Mouse (Mus musculus): ENCODE data around the gene Hes7. TPM values are rescaled to one million over a fixed set of nuclear protein-coding genes. Genes with fewer than 3 reads are reported as not detected.
"Not testable (repeated sequence)": the region's sequence is repeated elsewhere in the genome, so short reads cannot be mapped to it uniquely, and the experiment has no call there.

Gene Hes7
- polyA plus RNA-seq, 1 experiment = 0.78 TPM

- DNase-seq (ENCODE audit: extremely low spot score in 1 of 2, low spot score in 1 of 2) = no peak
Measured at GRCm38 (mm10) chr11:69087597-69087996, 32.6 kb upstream of the Hes7 start.

GRCm38 (mm10) chr11:69088103-69088855 is 31.9 kb upstream of the Hes7 start, which contains the start of gene Vamp2:
Gene Vamp2 (plus strand): TSS chr11:69088490.
- DNase-seq (ENCODE audit: extremely low spot score in 1 of 2, low spot score in 1 of 2) = peak; percentile 78 to 95

GRCm38 (mm10) chr11:69088856-69089615 is 31.2 kb upstream of the Hes7 start:
- no peak for DNase-seq (ENCODE audit: extremely low spot score in 1 of 2, low spot score in 1 of 2)

GRCm38 (mm10) chr11:69089616-69090290 is 30.5 kb upstream of the Hes7 start:
- no peak for DNase-seq (ENCODE audit: extremely low spot score in 1 of 2, low spot score in 1 of 2)

GRCm38 (mm10) chr11:69090367-69090766 is 29.8 kb upstream of the Hes7 start:
- no peak for DNase-seq (ENCODE audit: extremely low spot score in 1 of 2, low spot score in 1 of 2)

GRCm38 (mm10) chr11:69091566-69092385 is 28.4 kb upstream of the Hes7 start:
- no peak for DNase-seq (ENCODE audit: extremely low spot score in 1 of 2, low spot score in 1 of 2)

- peak in 1 of 2 experiments; percentile 91 for DNase-seq (ENCODE audit: extremely low spot score in 1 of 2, low spot score in 1 of 2)
Measured at GRCm38 (mm10) chr11:69092386-69092751, 27.8 kb upstream of the Hes7 start.

GRCm38 (mm10) chr11:69092871-69093270 is 27.3 kb upstream of the Hes7 start:
- no peak for DNase-seq (ENCODE audit: extremely low spot score in 1 of 2, low spot score in 1 of 2)

- DNase-seq (ENCODE audit: extremely low spot score in 1 of 2, low spot score in 1 of 2) = not testable (repeated sequence)
Measured at GRCm38 (mm10) chr11:69093856-69094255, 26.3 kb upstream of the Hes7 start.

- peak; percentile 100 for DNase-seq (ENCODE audit: extremely low spot score in 1 of 2, low spot score in 1 of 2)
Measured at GRCm38 (mm10) chr11:69094697-69095429, 25.3 kb upstream of the Hes7 start, which contains the start of gene Per1. Gene Per1 (plus strand): TSS chr11:69095217.

- no peak for DNase-seq (ENCODE audit: extremely low spot score in 1 of 2, low spot score in 1 of 2)
Measured at GRCm38 (mm10) chr11:69095511-69096231, 24.5 kb upstream of the Hes7 start.

GRCm38 (mm10) chr11:69096360-69096986 is 23.7 kb upstream of the Hes7 start:
- no peak for DNase-seq (ENCODE audit: extremely low spot score in 1 of 2, low spot score in 1 of 2)

- DNase-seq (ENCODE audit: extremely low spot score in 1 of 2, low spot score in 1 of 2) = peak; percentile 93 to 97
Measured at GRCm38 (mm10) chr11:69096987-69097900, 23.0 kb upstream of the Hes7 start.

- no peak for DNase-seq (ENCODE audit: extremely low spot score in 1 of 2, low spot score in 1 of 2)
Measured at GRCm38 (mm10) chr11:69098039-69098761, 22.0 kb upstream of the Hes7 start.

GRCm38 (mm10) chr11:69098762-69099091 is 21.5 kb upstream of the Hes7 start:
- peak; percentile 93 to 98 for DNase-seq (ENCODE audit: extremely low spot score in 1 of 2, low spot score in 1 of 2)

GRCm38 (mm10) chr11:69099177-69099914 is 20.9 kb upstream of the Hes7 start:
- no peak for DNase-seq (ENCODE audit: extremely low spot score in 1 of 2, low spot score in 1 of 2)

Measured in frontal cortex, adult 2 months (tissue).